Comparison of ENCODE assay signal across 8 mouse cellular contexts in the genomic region with DNA sequence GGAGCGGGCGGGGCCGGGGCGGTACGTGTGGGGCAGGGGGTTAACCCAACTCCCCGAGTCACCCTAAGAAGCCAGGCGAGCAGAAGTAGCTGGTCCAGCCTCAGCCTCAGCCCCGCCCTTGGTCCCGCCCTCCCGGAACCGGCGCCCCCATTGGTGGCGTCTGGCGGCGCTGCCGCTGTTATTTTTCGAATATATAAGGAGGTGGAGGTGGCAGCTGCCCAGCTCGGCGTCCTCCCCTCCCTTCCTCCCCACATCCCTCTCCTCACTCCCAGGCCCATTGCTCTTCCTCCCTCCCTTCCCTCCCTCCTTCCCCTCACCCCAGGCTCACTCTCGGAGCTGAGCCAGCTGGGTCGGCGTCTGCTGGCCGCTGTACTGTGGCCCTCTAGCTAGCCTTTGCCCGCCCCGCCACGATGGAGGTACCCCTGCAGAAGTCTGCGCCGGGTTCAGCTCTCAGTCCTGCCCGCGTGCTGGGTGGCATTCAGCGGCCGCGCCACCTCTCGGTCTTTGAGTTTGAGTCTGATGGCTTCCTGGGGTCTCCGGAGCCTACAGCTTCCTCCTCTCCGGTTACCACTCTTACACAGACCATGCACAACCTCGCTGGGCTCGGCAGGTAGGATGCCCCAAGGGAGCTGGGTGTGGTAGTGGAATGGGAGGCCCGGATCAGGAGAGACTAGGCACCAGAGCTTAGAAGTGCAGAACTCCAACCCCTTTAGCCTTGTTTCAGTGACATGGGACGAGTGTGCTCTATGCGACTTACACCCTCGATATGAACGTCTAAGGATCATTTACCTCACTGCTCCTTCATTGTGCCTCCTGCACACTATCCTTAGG. TPM values are rescaled to one million over a fixed set of nuclear protein-coding genes. Genes with fewer than 3 reads are reported as not detected.
DNase-seq lines count a peak whose midpoint lies in the region; ATAC-seq lines count a peak whose summit lies in the region.

A gene (plus strand): TSS at position 179 of the 831 bp plus-strand sequence.
A gene (minus strand): TSS at position 512 of the 831 bp plus-strand sequence.

- peak within 1 kb of the TSS; percentile 81 for H3K9ac ChIP-seq in intestine, embryonic 16.5 days (ENCODE audit: low read depth, low read length)
- H3K9ac ChIP-seq in limb, embryonic 12.5 days (replicated peaks): peak within 1 kb of the TSS; percentile 79
- H3K9ac ChIP-seq in midbrain, embryonic 13.5 days (replicated peaks): peak within 1 kb of the TSS; percentile 79

- H3K4me2 ChIP-seq in intestine, embryonic 16.5 days (ENCODE audit: low read depth, low read length): peak within 1 kb of the TSS; percentile 82
- H3K4me2 ChIP-seq in limb, embryonic 12.5 days: peak within 1 kb of the TSS; percentile 87
- H3K4me2 ChIP-seq in midbrain, embryonic 13.5 days (replicated peaks): peak within 1 kb of the TSS; percentile 63

- WGBS in intestine, embryonic 16.5 days: under 1% methylated on average over 43 of the region's 43 CpGs
- under 1% methylated on average over 42 of the region's 43 CpGs for WGBS in limb, embryonic 12.5 days
- WGBS in midbrain, embryonic 13.5 days: under 1% methylated on average over 43 of the region's 43 CpGs

- 0 out of 2 replicates have a peak, but pooled peaks cover 6% of the 10 kb centered on the region for H3K36me3 ChIP-seq in intestine, embryonic 16.5 days (ENCODE audit: control insufficient read depth, insufficient read depth, low read length)
- H3K36me3 ChIP-seq in limb, embryonic 12.5 days: peaks cover 21% of the 10 kb centered on the region
- H3K36me3 ChIP-seq in midbrain, embryonic 13.5 days: no peaks in the 10 kb centered on the region

- peak; percentile 93 for ATAC-seq in intestine, embryonic 16.5 days
- peak; percentile 89 for ATAC-seq in limb, embryonic 12.5 days (ENCODE audit: insufficient number of reproducible peaks, insufficient read depth, low FRiP score, low TSS enrichment, low read depth)
- ATAC-seq in midbrain, embryonic 13.5 days: peak; percentile 88

- H3K27me3 ChIP-seq in intestine, embryonic 16.5 days (replicated peaks; ENCODE audit: control insufficient read depth, insufficient read depth, low read length): no peaks in the 10 kb centered on the region
- H3K27me3 ChIP-seq in limb, embryonic 12.5 days: no peaks in the 10 kb centered on the region
- peaks cover 3% of the 10 kb centered on the region; the same call in 1 of the 2 replicates for H3K27me3 ChIP-seq in midbrain, embryonic 13.5 days

- H3K4me1 ChIP-seq in intestine, embryonic 16.5 days (ENCODE audit: control insufficient read depth, insufficient read depth, low read length): peaks cover 25% of the 10 kb centered on the region
- H3K4me1 ChIP-seq in limb, embryonic 12.5 days (replicated peaks): peaks cover 41% of the 10 kb centered on the region
- peaks cover 52% of the 10 kb centered on the region for H3K4me1 ChIP-seq in midbrain, embryonic 13.5 days (replicated peaks)

- H3K27ac ChIP-seq in intestine, embryonic 16.5 days (ENCODE audit: low read length): peak within 1 kb of the TSS; percentile 67
- H3K27ac ChIP-seq in limb, embryonic 12.5 days: peak within 1 kb of the TSS; percentile 83
- peak within 1 kb of the TSS; percentile 70 for H3K27ac ChIP-seq in midbrain, embryonic 13.5 days

- H3K9me3 ChIP-seq in intestine, embryonic 16.5 days (ENCODE audit: control insufficient read depth, low read length): no peaks in the 10 kb centered on the region
- H3K9me3 ChIP-seq in limb, embryonic 12.5 days: no peaks in the 10 kb centered on the region
- no peaks in the 10 kb centered on the region for H3K9me3 ChIP-seq in midbrain, embryonic 13.5 days

- DNase-seq in 3T3-L1 (ENCODE audit: low read depth, low spot score): peak; percentile 92
- DNase-seq in adrenal gland, adult 8-10 months: peak; percentile 73
- peak; percentile 90 for DNase-seq in embryo, embryonic 9.5 days (ENCODE audit: extremely low spot score)
- peak; percentile 78 to 88 for DNase-seq in gastrocnemius, postnatal 4 days (ENCODE audit: low spot score in 2 of 2)
- DNase-seq in spleen, adult 18-20 months: peak; percentile 81 to 87

- H3K4me3 ChIP-seq in intestine, embryonic 16.5 days (ENCODE audit: low read length): peak within 1 kb of the TSS; percentile 69
- peak within 1 kb of the TSS; percentile 69 for H3K4me3 ChIP-seq in limb, embryonic 12.5 days (replicated peaks)
- peak within 1 kb of the TSS; percentile 70 for H3K4me3 ChIP-seq in midbrain, embryonic 13.5 days (replicated peaks)

RNA-seq across cellular contexts. Expression of the first gene that starts in this region (rescaled TPM):
- total RNA-seq in adrenal gland, adult 8-10 months (2022): 1 to 10 TPM; 4.5 to 9.4 (median 6.3) TPM
- 10 to 100 TPM; 18.0 to 22.4 TPM for total RNA-seq in gastrocnemius, postnatal 4 days (2021)
- 41.2 and 46.4 TPM in 2 replicates for polyA plus RNA-seq in intestine, embryonic 16.5 days (2015; fragmentation: Nextera tagmentation; extraction: Ambion mirVana)
- 55.4 and 55.5 TPM in 2 replicates for polyA plus RNA-seq in limb, embryonic 12.5 days (2016; fragmentation: Nextera tagmentation; extraction: Ambion mirVana)
- polyA plus RNA-seq in midbrain, embryonic 13.5 days (2015; fragmentation: Nextera tagmentation; extraction: Ambion mirVana): 50.6 and 59.3 TPM in 2 replicates

RNA-seq across cellular contexts. Expression of the second gene that starts in this region (rescaled TPM):
- 1 to 10 TPM; 4.0 to 6.4 (median 5.1) TPM for total RNA-seq in adrenal gland, adult 8-10 months (2022)
- 1 to 10 TPM; 5.8 to 6.6 TPM for total RNA-seq in gastrocnemius, postnatal 4 days (2021)
- 3.1 and 3.6 TPM in 2 replicates for polyA plus RNA-seq in intestine, embryonic 16.5 days (2015; fragmentation: Nextera tagmentation; extraction: Ambion mirVana)
- 4.5 and 5.5 TPM in 2 replicates for polyA plus RNA-seq in limb, embryonic 12.5 days (2016; fragmentation: Nextera tagmentation; extraction: Ambion mirVana)
- 10.8 and 11.5 TPM in 2 replicates for polyA plus RNA-seq in midbrain, embryonic 13.5 days (2015; fragmentation: Nextera tagmentation; extraction: Ambion mirVana)

Comparison
In these comparisons a context has a peak if more than half of its experiments do, and no peak if none do; other contexts are left out.
1. Peak in every context shown above with its lines: DNase-seq, ATAC-seq, H3K4me3 ChIP-seq and H3K27ac ChIP-seq.